Mouse (Mus musculus) ovary, adult 18-20 months (tissue): Measurements from ENCODE around the gene Pcnx2.

Experiments used
- DNase-seq: peaks from one replicate; pipeline ENCODE4 v3.0.0; 2022; ENCODE audit warnings: low spot score, mixed read lengths

The Pcnx2 gene

DNA sequence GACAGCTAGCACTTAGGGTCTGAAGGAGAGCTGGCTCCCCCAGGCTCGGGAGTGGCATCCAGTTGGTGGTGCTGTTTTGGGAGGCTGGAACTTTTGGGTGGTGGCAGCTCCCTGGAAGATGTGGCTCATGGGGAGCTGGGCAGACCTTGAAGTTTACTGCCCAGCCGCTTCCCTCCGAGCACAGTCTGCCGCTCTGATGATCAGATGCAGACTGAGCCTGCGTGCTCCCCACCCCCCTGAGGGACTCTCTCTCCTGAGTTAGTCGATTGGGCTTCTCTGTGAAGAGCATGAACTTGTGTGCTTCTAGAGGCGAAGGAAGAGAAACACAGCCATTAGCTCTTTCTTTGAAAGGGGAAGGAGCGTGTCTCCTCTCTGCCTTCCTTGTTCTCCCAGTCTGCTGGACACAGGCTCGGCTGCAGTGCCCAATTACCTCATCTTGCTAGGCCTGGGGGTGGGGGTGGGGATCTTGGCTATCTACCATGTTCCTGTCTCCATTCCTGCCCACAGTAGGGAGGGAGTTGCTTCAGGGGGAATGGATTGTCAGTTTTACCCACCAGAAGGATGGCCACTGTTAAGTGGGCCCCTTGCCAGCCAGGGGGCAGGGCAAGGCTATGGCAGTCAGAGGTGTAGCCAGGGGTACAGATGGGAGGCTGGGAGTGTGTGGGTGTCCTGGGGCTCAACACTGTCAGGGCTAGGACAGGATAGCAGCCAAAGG lies 141.6 kb downstream of the Pcnx2 start:
- DNase-seq = no peak

DNA sequence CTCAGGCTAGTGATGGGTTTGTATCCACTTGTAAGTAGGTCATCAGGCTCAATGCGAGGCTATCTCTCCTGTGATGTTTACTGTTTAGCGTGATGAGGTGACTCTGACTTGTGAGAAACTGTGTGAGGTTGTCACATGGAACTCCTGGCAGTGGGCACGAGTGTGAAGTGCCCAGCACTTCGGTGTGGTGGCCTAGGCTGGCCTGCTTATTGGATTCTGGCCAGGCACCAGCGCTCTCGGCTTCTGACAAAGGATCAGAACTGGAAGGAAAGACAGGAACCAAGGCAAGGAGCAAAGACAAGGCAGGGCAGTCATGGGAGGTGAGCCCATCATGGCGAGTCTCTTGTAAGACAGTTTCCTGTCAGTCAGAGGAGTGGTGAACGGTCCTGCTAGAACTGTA lies 142.2 kb downstream of the Pcnx2 start:
- DNase-seq = no peak

DNA sequence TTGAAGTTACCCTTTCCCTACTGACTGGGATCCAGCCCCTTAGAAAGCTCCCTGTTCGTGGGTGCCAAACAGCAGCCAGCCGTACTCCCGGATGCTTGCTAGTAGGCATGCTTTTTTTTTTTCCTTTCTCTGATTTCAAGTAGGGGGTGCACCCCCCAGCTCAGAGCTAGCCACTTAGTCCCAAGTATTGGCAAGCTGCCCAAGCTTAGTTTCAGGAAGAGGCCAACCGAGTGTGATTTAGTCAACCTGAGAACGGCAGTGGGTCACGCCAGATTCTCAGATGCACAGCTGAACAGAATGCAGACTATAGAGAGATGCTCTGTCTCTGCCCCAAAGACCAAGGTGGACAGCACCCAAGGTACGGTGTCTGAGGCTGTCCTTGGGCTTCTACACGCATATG lies 147.3 kb downstream of the Pcnx2 start:
- no peak for DNase-seq

DNA sequence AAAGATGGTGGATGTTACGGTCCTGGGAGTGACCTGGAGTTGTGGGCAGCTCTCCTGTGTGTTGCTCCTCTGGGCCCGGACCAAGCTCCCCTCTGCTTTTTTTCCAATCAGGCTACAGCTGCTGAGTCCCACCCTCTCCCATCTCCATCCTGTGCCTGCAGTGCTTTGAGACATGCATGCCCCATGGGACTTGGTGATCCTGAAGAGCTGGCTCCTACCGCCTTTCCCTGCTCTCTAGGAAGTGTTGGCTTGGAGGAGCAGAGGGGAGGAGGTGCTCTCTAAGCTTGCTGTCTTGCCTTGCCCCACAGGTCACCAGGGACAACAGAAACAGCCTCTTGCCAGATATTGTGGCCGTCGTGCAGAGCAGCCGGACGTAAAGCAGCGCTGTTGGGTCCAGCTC lies 150.7 kb downstream of the Pcnx2 start:
- DNase-seq = no peak

DNA sequence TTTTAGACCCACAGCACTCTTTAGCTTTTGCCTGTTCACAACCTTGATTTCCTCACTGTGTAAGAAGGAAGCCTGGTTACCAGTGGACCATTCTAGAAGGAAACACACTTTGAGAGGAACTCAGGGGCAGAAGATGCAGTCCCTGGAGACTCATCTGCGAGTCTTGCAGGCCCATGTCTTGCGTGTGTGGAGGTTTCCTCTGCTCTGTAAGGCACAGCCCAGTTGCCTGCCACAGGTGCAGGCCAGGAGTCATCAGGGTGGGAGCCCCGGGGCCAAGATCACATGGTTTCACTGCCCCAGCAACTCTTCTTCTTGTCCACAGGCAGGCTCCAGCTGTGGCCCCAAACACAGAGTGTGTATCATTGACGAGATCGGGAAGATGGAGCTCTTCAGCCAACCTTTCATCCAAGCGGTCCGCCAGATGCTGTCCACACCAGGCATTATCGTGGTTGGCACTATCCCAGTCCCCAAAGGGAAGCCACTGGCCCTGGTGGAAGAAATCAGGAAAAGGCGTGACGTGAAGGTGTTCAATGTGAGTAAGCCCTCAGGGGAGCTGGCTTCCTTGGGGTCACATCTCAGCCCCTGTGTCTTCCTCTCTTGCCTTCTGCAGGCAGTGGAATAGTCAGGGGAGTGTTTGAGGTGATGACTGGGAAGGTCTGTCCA lies 153.1 kb downstream of the Pcnx2 start:
- DNase-seq = no peak

DNA sequence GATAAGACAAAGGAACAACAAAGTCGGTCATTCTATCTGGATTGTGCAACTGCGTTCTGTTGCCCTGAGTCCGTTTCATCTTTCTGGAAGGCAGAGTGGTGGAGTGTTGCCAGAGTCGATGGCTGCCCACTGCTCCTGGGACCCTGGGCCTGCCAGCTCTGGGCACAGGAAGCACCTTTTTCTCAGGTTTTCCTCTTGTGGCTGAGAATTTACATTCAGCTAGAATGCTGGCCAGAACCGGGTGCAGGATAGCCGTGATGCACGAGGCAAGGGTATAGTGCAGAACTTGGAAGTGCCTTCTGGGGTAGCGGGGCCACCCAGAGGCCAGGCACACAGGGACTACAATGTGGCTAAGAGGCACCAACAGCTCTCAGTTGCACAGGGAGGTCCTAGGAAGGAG lies 155.7 kb downstream of the Pcnx2 start:
- DNase-seq = no peak

DNA sequence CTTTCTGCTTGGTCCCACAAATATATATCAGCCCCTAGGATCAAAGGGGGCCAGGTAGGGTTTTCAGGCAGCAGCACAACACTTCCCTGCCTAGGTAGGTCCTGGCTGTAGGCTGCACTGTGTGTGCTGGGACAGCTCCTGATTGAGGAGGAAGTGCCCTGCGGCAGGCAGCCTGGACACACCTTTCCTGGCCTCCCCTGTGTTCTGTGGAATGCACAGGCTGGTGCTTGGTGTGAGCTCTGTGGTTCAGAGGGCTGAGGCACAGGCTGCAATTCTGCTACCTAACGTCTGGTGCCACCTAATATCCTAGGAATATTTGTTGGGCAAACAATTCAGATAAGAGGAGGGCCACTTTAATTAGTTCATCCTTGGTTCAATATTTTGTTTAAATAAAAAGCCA lies 156.3 kb downstream of the Pcnx2 start:
- no peak for DNase-seq

DNA sequence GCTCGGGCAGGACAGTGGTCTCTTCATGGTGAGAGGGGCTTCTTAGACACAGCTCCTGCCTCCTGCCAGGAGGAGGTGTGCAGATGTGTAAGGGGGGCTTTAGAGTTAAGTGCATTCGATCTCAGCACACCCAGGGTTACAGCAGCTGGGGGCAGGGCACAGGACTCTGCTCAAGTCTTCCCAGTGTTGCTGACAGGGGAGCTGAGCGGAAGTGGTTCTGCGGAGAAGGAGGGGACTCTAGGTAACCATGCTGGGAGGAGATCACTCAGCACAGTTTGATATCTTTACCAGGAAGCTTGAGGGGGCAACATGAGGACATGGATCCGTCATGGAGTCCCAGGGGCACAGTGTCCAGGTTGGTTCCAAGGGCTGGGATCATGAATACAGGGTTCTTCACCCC lies 156.7 kb downstream of the Pcnx2 start:
- DNase-seq = no peak

DNA sequence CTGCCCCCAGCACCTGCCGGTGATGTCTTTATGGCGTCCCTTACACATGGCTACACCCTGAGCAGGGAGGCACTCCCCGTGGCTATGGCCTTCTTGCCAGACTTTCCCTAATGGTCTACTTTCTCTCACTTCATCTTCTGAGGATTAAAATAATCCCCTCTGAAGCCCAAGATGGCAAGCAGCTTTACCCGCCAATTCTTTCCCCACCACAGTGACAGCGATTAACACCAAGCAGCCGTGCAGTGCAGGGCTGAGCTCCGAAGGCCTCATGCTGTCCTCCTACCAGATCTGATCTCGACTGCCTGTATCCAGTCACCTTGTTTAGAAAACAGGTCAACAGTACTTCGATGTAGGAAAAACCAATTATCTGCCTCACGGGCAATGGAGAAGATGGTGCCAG lies 157.5 kb downstream of the Pcnx2 start:
- DNase-seq = no peak

DNA sequence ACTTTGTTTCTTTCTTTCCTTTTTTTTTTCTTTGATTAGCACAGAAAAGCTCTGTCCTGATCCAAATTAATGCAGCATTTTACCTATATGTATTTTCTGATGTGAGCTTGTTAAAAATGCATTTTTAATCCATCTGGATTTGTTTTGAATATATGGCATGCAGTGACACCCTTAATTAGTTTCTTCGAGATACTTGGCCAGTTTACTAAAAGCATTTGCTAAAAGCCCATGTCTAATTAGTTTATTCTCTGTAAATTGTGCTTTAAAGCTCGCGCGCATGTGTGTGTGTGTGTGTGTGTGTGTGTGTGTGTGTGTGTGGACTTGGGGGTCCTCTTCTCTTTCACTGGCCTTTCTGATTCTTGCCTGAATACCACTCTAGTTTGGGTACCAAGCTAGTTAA lies 159.2 kb downstream of the Pcnx2 start:
- no peak for DNase-seq

DNA sequence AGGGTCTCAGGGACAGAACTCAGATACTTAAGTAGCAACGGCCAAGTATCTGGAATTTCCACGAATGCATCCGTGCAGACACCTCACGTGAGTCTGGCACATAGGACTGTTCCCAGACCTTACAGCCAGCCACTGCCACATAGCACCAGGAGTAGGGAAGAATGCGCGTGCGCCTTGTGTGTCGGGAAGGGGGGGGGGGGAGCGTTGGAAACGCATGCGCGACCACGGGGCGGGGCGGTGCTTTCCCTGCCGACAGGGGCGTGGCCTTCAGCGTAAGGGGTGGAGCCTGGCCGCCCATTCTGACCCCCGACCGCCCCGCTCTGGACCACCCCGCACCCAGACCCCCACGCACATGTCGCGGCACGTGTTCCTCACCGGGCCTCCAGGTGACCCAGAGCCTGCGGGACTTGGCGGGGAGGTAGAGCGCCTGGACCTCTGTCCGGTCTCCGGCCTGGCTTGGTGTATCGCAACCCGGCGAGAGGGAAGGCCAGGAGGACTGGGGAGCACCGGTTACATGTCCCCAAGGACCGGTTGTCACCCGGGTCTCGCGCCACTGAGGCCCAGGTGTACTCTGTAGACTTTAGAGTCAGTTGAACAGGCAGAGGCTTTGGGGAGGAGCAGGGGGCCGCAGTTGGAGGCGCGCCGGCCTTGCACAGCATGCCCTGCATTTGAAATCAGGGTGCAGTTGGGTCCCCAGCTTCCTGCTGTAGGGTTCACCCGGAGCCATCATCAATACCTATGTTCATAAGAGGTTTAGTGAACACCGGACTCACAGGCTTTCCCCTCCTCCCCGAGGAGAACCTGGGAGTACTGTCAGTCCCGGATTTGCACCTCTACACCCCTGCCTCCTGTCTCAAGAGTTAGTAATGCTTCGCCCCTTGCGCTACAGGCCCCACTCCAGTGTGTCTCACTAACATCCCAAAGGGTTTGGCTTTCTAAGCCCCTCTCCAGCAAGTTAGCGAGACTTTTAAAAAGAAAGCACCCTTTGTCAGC lies 163.9 kb downstream of the Pcnx2 start:
- DNase-seq = peak; percentile 70

DNA sequence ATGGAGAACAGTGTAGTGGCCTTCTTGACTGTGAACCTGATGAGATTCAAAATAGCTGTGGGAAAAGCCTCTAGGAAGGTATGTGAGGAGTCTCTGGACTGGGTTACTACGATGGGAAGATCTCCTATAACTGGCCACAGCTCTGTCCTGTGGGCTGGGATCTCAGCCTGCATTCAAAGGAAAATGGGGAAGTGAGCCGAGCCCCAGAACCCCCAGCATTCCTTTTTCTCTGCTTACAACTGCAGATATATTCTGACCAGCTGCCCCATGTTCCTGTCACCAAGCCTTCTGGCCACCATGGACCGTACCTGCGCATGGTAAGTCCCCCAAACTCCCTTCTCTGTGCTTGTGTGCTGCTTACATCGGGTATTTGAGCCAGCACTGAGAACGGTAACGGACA lies 168.4 kb downstream of the Pcnx2 start, which contains the start of gene Ntpcr:
TSS of gene Ntpcr (plus strand) at position 218 of the 400 bp plus-strand sequence.
- no peak for DNase-seq

DNA sequence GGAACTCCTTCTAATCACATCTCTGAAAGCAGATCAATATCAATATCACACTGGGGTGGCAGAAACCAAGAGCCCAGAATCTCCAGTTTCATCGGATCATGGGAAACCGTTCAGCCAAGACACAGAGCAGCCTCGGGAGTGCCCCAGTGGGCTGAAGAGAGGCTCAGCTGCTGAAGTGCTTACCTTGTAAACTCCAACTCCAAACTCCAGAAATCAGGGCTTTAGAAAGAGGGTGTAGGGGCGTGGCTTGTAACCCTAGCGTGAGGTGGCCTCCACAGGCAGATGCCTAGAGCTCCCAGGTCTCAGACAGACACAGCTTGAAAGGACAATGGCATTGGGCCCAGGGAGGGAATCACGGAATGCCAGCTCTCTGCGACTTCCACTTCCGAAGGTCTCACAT lies 170.3 kb downstream of the Pcnx2 start:
- no peak for DNase-seq

DNA sequence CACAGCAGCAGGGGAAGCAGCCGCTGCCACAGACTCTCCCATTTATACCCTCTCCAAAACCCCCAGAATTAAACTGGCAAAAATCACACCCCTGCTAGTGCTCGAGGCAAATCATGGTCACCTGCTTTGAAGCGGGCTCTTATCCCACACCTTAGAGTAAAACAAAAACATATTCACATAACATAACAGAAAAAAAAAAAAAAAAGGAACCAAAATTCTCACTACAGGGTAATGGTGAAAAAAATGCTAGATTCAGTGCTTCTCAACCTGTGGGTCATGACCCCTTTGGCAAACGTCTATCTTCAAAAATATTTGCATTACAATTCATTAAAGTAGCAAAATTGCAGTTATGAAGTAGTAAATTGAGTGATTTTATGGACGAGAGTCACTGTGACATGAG lies 171.1 kb downstream of the Pcnx2 start:
- no peak for DNase-seq

DNA sequence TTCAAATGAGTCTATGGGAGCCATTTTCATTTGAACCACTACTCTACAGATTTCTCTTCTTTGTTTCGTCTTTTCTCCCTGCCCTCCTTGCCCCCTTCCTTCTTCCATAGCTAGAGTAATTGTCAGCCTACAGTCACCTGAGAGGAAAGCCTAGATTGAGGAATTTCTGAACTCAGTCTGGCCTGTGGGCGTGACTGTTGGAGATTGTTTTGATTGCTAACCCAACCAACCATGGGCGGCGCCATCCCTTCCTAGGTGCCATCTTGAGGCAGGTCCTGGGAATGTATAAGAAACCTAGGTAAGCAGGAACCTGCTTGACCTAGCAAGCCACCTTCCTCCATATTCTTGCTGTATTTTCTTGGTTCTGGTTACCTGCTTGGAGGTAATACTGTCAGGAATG lies 172.0 kb downstream of the Pcnx2 start:
- DNase-seq = no peak

DNA sequence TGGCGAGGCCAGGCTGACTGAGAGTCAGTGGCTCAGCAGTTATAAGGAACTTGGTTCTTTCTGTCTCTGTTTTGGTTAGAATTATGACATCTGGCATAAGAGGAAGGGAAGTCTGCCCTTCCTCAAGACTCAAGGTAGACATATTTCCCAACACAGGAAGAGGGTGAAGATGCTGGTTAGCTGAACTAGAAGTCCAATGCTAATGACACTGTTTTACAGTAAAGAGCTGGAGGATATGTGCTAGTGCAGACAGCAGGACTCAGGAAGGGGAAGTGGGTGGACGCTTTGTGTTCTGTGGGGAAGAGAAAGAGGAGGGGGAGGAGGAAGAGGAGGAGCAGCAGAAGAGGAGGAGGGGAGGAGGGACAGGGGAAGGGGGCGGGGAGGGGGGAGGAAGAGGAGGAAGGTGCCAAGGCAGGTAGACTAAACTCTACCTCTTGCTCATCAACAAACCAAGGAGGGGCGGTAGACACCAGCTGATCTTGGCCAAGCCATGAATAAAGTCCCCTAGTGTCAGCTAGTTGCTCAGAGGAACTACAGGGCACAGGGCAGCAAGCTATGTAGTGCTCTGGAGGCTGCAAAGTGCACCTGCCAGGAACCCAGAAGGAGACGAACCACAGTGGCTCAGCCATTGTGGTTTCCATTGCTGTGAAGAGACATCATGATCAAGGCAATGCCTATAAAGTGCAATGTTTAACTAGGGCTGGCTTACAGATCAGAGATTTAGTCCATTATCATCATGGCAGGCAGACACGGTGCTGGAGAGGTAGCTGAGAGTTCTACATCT lies 172.9 kb downstream of the Pcnx2 start:
- DNase-seq = no peak

DNA sequence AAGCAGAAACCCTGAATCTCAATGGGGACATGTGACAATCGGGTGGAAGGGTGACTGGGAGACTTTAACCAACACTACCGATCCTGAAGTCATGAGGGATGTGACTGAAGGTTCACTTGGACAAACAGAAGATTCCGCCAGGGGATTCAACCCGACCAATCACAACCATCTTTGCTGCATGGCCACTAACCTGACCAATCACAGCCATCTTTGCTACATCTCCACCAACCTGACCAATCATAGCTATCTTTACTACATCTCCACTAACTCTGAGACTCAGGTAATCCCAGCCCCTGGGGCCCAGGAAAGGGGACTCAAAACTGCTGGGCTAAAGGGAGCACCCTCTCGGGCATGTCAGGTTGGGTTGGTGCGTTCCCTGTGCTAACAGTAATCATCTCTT lies 174.7 kb downstream of the Pcnx2 start:
- no peak for DNase-seq

DNA sequence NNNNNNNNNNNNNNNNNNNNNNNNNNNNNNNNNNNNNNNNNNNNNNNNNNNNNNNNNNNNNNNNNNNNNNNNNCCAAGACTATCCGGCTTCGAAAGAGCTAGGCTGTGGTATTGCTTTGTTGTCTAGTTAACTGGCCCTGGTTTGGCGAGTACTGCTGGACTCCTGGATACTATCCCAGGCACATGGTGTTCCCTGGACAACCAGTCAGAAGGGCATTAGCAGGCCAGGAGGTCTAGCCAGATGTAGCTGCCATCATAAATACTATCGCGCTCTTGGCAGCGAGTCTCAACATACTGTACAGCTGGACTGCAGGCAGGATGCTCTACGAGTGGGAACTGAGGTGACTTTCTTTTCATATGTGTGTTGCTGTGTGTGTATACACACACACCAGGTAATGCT lies 175.4 kb downstream of the Pcnx2 start:
- DNase-seq = no peak

DNA sequence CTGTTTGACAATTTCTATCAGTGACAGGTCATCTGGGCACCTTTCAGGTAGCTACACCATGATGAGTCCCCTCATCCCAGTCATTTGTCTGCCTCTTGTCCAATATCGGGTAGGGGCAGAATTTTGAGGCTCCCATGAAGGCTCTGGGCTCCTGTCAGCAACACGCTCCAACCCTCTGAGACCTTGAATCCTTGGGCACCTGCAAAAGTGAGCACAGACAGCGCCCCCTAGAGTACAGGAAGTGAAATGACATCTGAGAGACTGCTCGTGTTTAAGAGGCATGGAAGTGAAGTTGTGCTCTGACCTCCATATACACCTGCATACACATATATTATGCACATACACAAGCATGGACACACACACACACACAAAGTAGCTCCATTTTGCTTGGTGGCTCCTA lies 179.2 kb downstream of the Pcnx2 start:
- no peak for DNase-seq

DNA sequence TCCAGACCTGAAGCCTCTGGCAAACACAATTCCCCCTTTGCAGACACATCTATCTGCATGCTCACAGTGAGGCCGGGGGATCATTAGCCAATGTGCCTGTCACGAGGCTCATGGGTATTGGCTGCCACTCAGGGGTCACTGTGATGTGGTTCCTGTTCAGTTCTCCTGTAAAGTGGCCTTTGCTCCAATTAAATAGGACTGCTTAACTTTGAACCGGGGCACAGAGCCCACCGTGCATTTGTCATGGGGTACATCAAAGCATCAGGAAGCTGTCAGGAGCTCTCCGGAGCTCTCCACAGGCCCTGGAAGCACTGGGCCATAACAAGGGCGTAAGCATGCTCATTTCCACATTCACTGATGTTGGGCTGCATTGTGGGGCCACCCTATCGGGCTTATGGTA lies 181.5 kb downstream of the Pcnx2 start:
- DNase-seq = no peak

DNA sequence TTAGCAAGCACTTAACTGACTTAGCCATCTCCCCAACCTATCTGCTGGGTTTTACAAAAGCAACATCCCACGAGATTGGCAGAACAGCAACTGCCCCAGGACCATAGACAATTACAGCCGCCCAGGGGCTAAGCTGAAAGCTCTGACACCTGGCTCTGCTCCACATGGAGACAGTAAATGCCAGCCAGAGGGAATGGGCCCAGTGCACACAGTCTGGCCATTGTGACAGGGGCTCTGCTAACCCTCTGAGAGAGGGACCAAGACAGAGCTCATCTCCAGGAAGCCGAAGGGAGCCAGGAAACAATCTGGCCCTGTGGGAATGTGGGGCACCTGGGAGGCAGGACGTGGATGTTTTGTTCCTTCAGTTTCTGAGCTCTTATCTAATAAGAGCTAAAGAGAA lies 181.9 kb downstream of the Pcnx2 start:
- no peak for DNase-seq

DNA sequence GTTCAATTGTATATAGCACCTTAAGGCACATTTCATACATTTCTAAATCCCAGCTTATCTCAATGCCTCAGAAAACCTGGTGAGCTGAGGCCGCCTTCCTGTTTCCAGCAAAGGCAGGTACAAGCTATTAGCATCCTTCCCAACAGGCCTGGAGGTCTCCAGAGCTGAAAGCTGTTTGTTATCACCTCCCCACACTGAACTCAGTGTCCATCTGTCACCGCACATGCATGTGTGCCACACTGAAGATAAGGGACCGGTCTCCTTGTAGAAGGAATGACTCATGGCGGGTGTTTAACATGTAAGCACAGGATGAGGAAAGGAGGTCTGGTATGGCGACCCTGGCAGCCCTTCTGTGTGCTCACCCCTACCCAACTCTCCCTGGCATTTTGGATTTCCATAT lies 186.6 kb downstream of the Pcnx2 start:
- no peak for DNase-seq
